ENCODE assay signal across 24 mouse cellular contexts in the genomic region with DNA sequence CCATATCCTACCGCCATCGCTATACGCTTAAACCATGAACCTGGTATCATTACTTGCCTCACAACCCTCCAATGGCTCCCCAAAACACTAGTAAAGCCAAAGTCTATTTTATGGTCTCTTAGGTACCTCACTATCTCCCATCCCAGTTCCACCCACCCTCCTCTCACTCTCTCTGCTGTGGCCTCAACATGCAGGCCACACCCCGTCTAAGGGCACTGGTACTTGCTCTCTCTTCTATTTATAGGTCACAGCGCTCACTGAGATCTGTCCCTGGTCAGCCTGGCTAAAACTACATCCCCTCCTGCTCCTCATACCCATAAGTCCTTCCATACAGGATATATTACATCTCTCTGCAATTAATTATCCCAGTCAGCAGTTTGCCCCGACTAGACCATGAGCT. TPM values are rescaled to one million over a fixed set of nuclear protein-coding genes. Genes with fewer than 3 reads are reported as not detected.
DNase-seq lines count a peak whose midpoint lies in the region; ATAC-seq and TF ChIP-seq lines count a peak whose summit lies in the region.
"Had no signal": no experiment of that assay in that cellular context is flagged by ENCODE, and none has a peak within 500 bp of the region (broad histone marks: within the 10 kb centered on the region; RNA-seq: fewer than 3 reads in every experiment).

No protein-coding gene starts in this region.

- peak; percentile 47; the same call in 1 of the 2 replicates for ATAC-seq in heart, embryonic 11.5 days (replicated peaks; ENCODE audit: insufficient number of reproducible peaks, low FRiP score, low TSS enrichment)
- peak; percentile 80 for ATAC-seq in heart, postnatal 0 days (ENCODE audit: insufficient read depth, low read depth)
- ATAC-seq in liver, embryonic 12.5 days: peak; percentile 82
- ATAC-seq in megakaryocyte-erythroid progenitor cell, adult 5-6 weeks (replicated peaks; ENCODE audit: low FRiP score, low TSS enrichment, poor library complexity, severe bottlenecking): peak; percentile 73
- no peak for ATAC-seq in midbrain, embryonic 13.5 days
- ATAC-seq: CD4-positive, CD25-positive, alpha-beta regulatory T cell, adult 4 months; hindbrain, embryonic 16.5 days; intestine, embryonic 15.5 days had no signal

- peaks cover 20% of the 10 kb centered on the region for H3K4me1 ChIP-seq in heart, embryonic 11.5 days (ENCODE audit: control insufficient read depth, insufficient read depth, low read length)
- H3K4me1 ChIP-seq in heart, postnatal 0 days (ENCODE audit: control insufficient read depth, insufficient read depth): peaks cover 18% of the 10 kb centered on the region
- peaks cover 72% of the 10 kb centered on the region for H3K4me1 ChIP-seq in liver, embryonic 12.5 days
- peaks cover 8% of the 10 kb centered on the region; the same call in 1 of the 2 replicates for H3K4me1 ChIP-seq in midbrain, embryonic 13.5 days (replicated peaks)
- H3K4me1 ChIP-seq: neural tube, embryonic 12.5 days had no signal

- no peak overlapping the region for H3K4me3 ChIP-seq in heart, embryonic 11.5 days (ENCODE audit: low read depth, low read length)
- no peak overlapping the region for H3K4me3 ChIP-seq in heart, postnatal 0 days (ENCODE audit: low read depth, low read length)
- no peak overlapping the region for H3K4me3 ChIP-seq in liver, embryonic 12.5 days
- no peak overlapping the region for H3K4me3 ChIP-seq in midbrain, embryonic 13.5 days (replicated peaks)
- H3K4me3 ChIP-seq: embryonic facial prominence, embryonic 12.5 days; gastrocnemius, adult 2 months; hindbrain, embryonic 10.5 days; intestine, embryonic 15.5 days; layer of hippocampus, adult 2 months; limb, embryonic 10.5 days; neural tube, embryonic 12.5 days had no signal

- H3K4me2 ChIP-seq in heart, embryonic 11.5 days: no peak overlapping the region
- H3K4me2 ChIP-seq in heart, postnatal 0 days (ENCODE audit: low read depth, low read length): no peak overlapping the region
- H3K4me2 ChIP-seq in liver, embryonic 12.5 days: peak overlapping the region; percentile 32
- H3K4me2 ChIP-seq in midbrain, embryonic 13.5 days (replicated peaks): no peak overlapping the region
- H3K4me2 ChIP-seq: embryonic facial prominence, embryonic 12.5 days; intestine, embryonic 15.5 days; neural tube, embryonic 12.5 days had no signal

- H3K27me3 ChIP-seq in heart, embryonic 11.5 days (ENCODE audit: control insufficient read depth, insufficient read depth, low read length): no peaks in the 10 kb centered on the region
- no peaks in the 10 kb centered on the region for H3K27me3 ChIP-seq in heart, postnatal 0 days (ENCODE audit: control insufficient read depth, insufficient read depth, low read length)
- no peaks in the 10 kb centered on the region for H3K27me3 ChIP-seq in liver, embryonic 12.5 days (replicated peaks)
- H3K27me3 ChIP-seq in midbrain, embryonic 13.5 days: no peaks in the 10 kb centered on the region
- H3K27me3 ChIP-seq: embryonic facial prominence, embryonic 12.5 days; intestine, embryonic 15.5 days; neural tube, embryonic 12.5 days had no signal

- TF ChIP-seq EP300 in heart, postnatal 0 days (IDR thresholded peaks at IDR 0.05; ENCODE audit: low read depth): no peak

- H3K27ac ChIP-seq in heart, embryonic 11.5 days (ENCODE audit: low read depth, low read length): peak overlapping the region; percentile 8; the same call in 1 of the 2 replicates
- peak overlapping the region; percentile 31; the same call in 1 of the 2 replicates for H3K27ac ChIP-seq in heart, postnatal 0 days (ENCODE audit: low read depth)
- H3K27ac ChIP-seq in liver, embryonic 12.5 days: no peak overlapping the region
- no peak overlapping the region for H3K27ac ChIP-seq in midbrain, embryonic 13.5 days
- H3K27ac ChIP-seq: embryonic facial prominence, embryonic 12.5 days; gastrocnemius, adult 2 months; hindbrain, embryonic 10.5 days; intestine, embryonic 15.5 days; layer of hippocampus, adult 2 months; limb, embryonic 10.5 days; neural tube, embryonic 12.5 days had no signal

- intact Hi-C loops in heart, postnatal 14 days (cut with DNase I): no loop called here

- DNase-seq in heart, adult 9 months (ENCODE audit: low spot score in 2 of 2): no peak
- peak; percentile 64 for DNase-seq in heart, postnatal 0 days (ENCODE audit: low spot score)
- DNase-seq in heart, postnatal 14 days: no peak
- DNase-seq: adrenal gland, postnatal 14 days; cerebellum, postnatal 14 days; gastrocnemius, adult 2 months; kidney, adult 8-10 months; kidney, postnatal 25 days; lung, postnatal 10 days; midbrain, embryonic 14.5 days; retina, postnatal 1 day; right cerebral cortex, postnatal 25 days had no signal

- no peaks in the 10 kb centered on the region for H3K36me3 ChIP-seq in heart, embryonic 11.5 days (ENCODE audit: control insufficient read depth, insufficient read depth, low read length)
- no peaks in the 10 kb centered on the region for H3K36me3 ChIP-seq in heart, postnatal 0 days (replicated peaks; ENCODE audit: control insufficient read depth, insufficient read depth, low read length)
- no peaks in the 10 kb centered on the region for H3K36me3 ChIP-seq in liver, embryonic 12.5 days
- H3K36me3 ChIP-seq in midbrain, embryonic 13.5 days: no peaks in the 10 kb centered on the region
- H3K36me3 ChIP-seq: embryonic facial prominence, embryonic 12.5 days; hindbrain, embryonic 10.5 days; intestine, embryonic 15.5 days; limb, embryonic 10.5 days; neural tube, embryonic 12.5 days had no signal

- TF ChIP-seq CTCF in heart, postnatal 0 days (IDR thresholded peaks at IDR 0.05; ENCODE audit: low read depth): no peak

- H3K9me3 ChIP-seq in heart, embryonic 11.5 days (replicated peaks; ENCODE audit: control insufficient read depth, low read length): no peaks in the 10 kb centered on the region
- no peaks in the 10 kb centered on the region for H3K9me3 ChIP-seq in heart, postnatal 0 days (replicated peaks; ENCODE audit: control insufficient read depth, low read length)
- no peaks in the 10 kb centered on the region for H3K9me3 ChIP-seq in liver, embryonic 12.5 days (replicated peaks)
- H3K9me3 ChIP-seq in midbrain, embryonic 13.5 days: no peaks in the 10 kb centered on the region
- H3K9me3 ChIP-seq: embryonic facial prominence, embryonic 12.5 days; hindbrain, embryonic 10.5 days; intestine, embryonic 15.5 days; limb, embryonic 10.5 days; neural tube, embryonic 12.5 days had no signal

- 61% methylated on average over 6 of the region's 6 CpGs for WGBS in heart, embryonic 11.5 days (ENCODE audit: insufficient replicate concordance)
- 55% methylated on average over 6 of the region's 6 CpGs for WGBS in heart, postnatal 0 days
- 50% methylated on average over 6 of the region's 6 CpGs for WGBS in liver, embryonic 12.5 days (ENCODE audit: insufficient replicate concordance)
- 92% methylated on average over 6 of the region's 6 CpGs for WGBS in midbrain, embryonic 13.5 days

- no peak overlapping the region for H3K9ac ChIP-seq in heart, embryonic 11.5 days (ENCODE audit: low read depth, low read length)
- no peak overlapping the region for H3K9ac ChIP-seq in heart, postnatal 0 days (replicated peaks; ENCODE audit: low read depth, low read length)
- no peak overlapping the region for H3K9ac ChIP-seq in liver, embryonic 12.5 days
- no peak overlapping the region for H3K9ac ChIP-seq in midbrain, embryonic 13.5 days (replicated peaks)
- H3K9ac ChIP-seq: embryonic facial prominence, embryonic 12.5 days; intestine, embryonic 15.5 days; neural tube, embryonic 12.5 days had no signal

RNA-seq across cellular contexts. Expression of a gene that starts 16.1 kb away (rescaled TPM):
- 3.9 and 5.8 TPM in 2 replicates for polyA plus RNA-seq in heart, embryonic 11.5 days (2014; fragmentation: Nextera tagmentation; extraction: Ambion mirVana)
- 16.6 and 18.2 TPM in 2 replicates for total RNA-seq in heart, postnatal 0 days (2014; rRNA removed; ENCODE audit: low replicate concordance)
- 7.8 and 8.1 TPM in 2 replicates for polyA plus RNA-seq in heart, postnatal 0 days (2015; fragmentation: Nextera tagmentation; extraction: Ambion mirVana)
- 10 to 100 TPM; 21.9 to 22.5 TPM for total RNA-seq in heart, postnatal 14 days (2021)
- 4.8 and 5.3 TPM in 2 replicates for polyA plus RNA-seq in liver, embryonic 12.5 days (2016; fragmentation: Nextera tagmentation; extraction: Ambion mirVana)
- total RNA-seq in megakaryocyte-erythroid progenitor cell, adult 5-6 weeks (2014; fragmentation: Nextera tagmentation): 9.3 and 9.6 TPM in 2 replicates
- total RNA-seq in megakaryocyte-erythroid progenitor cell, adult 5-6 weeks (2017): 6.7 and 7.1 TPM in 2 replicates
- 3.1 and 3.3 TPM in 2 replicates for polyA plus RNA-seq in midbrain, embryonic 13.5 days (2015; fragmentation: Nextera tagmentation; extraction: Ambion mirVana)

Comparison
In these comparisons a context has a peak if more than half of its experiments do, and no peak if none do; other contexts are left out.
1. H3K27ac ChIP-seq: peak in heart, embryonic 11.5 days (single experiment) and heart, postnatal 0 days (single experiment); none in liver, embryonic 12.5 days (single experiment) and midbrain, embryonic 13.5 days (single experiment).